Mouse (Mus musculus): ENCODE measurements around the gene Dnajc11.

- TF ChIP-seq CTCF (IDR thresholded peaks at IDR 0.05; ENCODE audit: low read depth) (no peak), EP300 (IDR thresholded peaks at IDR 0.05; ENCODE audit: low read depth) (no peak)
Measured at GRCm38 (mm10) chr4:151946211-151946610, 12.7 kb downstream of the Dnajc11 start.

All from liver, postnatal 0 days (tissue).